22 mouse cellular contexts compared by ENCODE assay signal in the genomic region with DNA sequence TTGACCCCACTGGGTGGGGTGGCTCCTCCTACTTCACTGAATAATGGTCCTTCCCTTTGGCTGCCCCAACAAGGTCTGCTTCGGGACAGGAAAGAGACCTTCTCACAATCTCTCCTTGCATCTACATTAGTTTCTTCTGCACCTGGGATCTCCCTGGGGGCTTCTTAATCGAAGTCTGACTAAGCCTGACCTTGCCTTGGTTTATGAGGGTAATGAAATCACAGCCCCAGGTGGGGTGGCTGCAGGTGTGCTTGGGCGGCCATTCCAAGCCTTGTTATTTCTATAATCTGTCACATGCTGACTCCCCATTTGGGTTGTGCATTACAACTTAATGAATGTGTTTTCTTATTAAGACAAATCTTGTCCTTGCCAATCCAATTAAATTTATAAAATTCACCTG.
DNase-seq lines count a peak whose midpoint lies in the region; ATAC-seq lines count a peak whose summit lies in the region.
"Had no signal": no experiment of that assay in that cellular context is flagged by ENCODE, and none has a peak within 500 bp of the region (broad histone marks: within the 10 kb centered on the region; RNA-seq: fewer than 3 reads in every experiment).

No protein-coding gene starts in this region.

- H3K36me3 ChIP-seq in kidney, embryonic 15.5 days, result no peaks in the 10 kb centered on the region
- H3K36me3 ChIP-seq in limb, embryonic 13.5 days, result no peaks in the 10 kb centered on the region
- H3K36me3 ChIP-seq: embryonic facial prominence, embryonic 13.5 days; forebrain, embryonic 10.5 days; heart, embryonic 10.5 days; hindbrain, embryonic 12.5 days; hindbrain, embryonic 15.5 days had no signal

- peak; percentile 2 for DNase-seq in kidney, adult 11 months
- peak; percentile 52 for DNase-seq in forelimb bud, embryonic 11.5 days (ENCODE audit: low read depth, low spot score)
- DNase-seq: adrenal gland, postnatal 10 days; adrenal gland, postnatal 36 days; cerebellum, adult 18-20 months; cerebellum, adult 9-10 months; cerebellum, postnatal 14 days; gastrocnemius, adult 2 months; gastrocnemius, postnatal 14 days; heart, adult 2 months had no signal

- WGBS in kidney, embryonic 15.5 days, result 71% methylated on average over 3 of the region's 3 CpGs
- 21% methylated on average over 3 of the region's 3 CpGs for WGBS in limb, embryonic 13.5 days

- no peak overlapping the region for H3K4me2 ChIP-seq in kidney, embryonic 15.5 days
- no peak overlapping the region for H3K4me2 ChIP-seq in limb, embryonic 13.5 days (replicated peaks)
- H3K4me2 ChIP-seq: embryonic facial prominence, embryonic 13.5 days; forebrain, embryonic 13.5 days; hindbrain, embryonic 12.5 days; hindbrain, embryonic 15.5 days had no signal

- no peak overlapping the region for H3K27ac ChIP-seq in kidney, embryonic 15.5 days
- no peak overlapping the region for H3K27ac ChIP-seq in limb, embryonic 13.5 days
- H3K27ac ChIP-seq: embryonic facial prominence, embryonic 13.5 days; forebrain, embryonic 10.5 days; forebrain, embryonic 13.5 days; gastrocnemius, adult 2 months; heart, adult 2 months; heart, embryonic 10.5 days; hindbrain, embryonic 12.5 days; hindbrain, embryonic 15.5 days had no signal

- no peaks in the 10 kb centered on the region for H3K4me1 ChIP-seq in kidney, embryonic 15.5 days
- peaks cover 5% of the 10 kb centered on the region for H3K4me1 ChIP-seq in limb, embryonic 13.5 days
- H3K4me1 ChIP-seq: embryonic facial prominence, embryonic 13.5 days; forebrain, embryonic 10.5 days; forebrain, embryonic 13.5 days; heart, embryonic 10.5 days; hindbrain, embryonic 12.5 days; hindbrain, embryonic 15.5 days had no signal

- H3K4me3 ChIP-seq in kidney, embryonic 15.5 days (replicated peaks), result no peak overlapping the region
- H3K4me3 ChIP-seq in limb, embryonic 13.5 days, result no peak overlapping the region
- H3K4me3 ChIP-seq: embryonic facial prominence, embryonic 13.5 days; forebrain, embryonic 10.5 days; forebrain, embryonic 13.5 days; gastrocnemius, adult 2 months; heart, adult 2 months; heart, embryonic 10.5 days; hindbrain, embryonic 12.5 days; hindbrain, embryonic 15.5 days had no signal

- no peaks in the 10 kb centered on the region for H3K27me3 ChIP-seq in kidney, embryonic 15.5 days
- no peaks in the 10 kb centered on the region for H3K27me3 ChIP-seq in limb, embryonic 13.5 days
- H3K27me3 ChIP-seq: forebrain, embryonic 13.5 days; hindbrain, embryonic 12.5 days; hindbrain, embryonic 15.5 days had no signal

- no peak for ATAC-seq in kidney, embryonic 15.5 days (replicated peaks; ENCODE audit: low FRiP score)
- peak; percentile 77 for ATAC-seq in limb, embryonic 13.5 days (ENCODE audit: low FRiP score, low read depth)
- no peak for ATAC-seq in granulocyte monocyte progenitor cell, adult 5-6 weeks (replicated peaks; ENCODE audit: poor library complexity, severe bottlenecking)
- no peak for ATAC-seq in activated CD4-positive, CD25-positive, alpha-beta regulatory T cell, adult 4 months
- ATAC-seq: CD4-positive, CD25-positive, alpha-beta regulatory T cell, adult 4 months; forebrain, embryonic 13.5 days; forebrain, embryonic 16.5 days had no signal

- H3K9me3 ChIP-seq in kidney, embryonic 15.5 days (replicated peaks), result peaks cover 8% of the 10 kb centered on the region; the same call in 1 of the 2 replicates
- peaks cover 10% of the 10 kb centered on the region; the same call in 1 of the 2 replicates for H3K9me3 ChIP-seq in limb, embryonic 13.5 days
- H3K9me3 ChIP-seq: heart, embryonic 10.5 days had no signal

- H3K9ac ChIP-seq in kidney, embryonic 15.5 days, result no peak overlapping the region
- no peak overlapping the region for H3K9ac ChIP-seq in limb, embryonic 13.5 days
- H3K9ac ChIP-seq: embryonic facial prominence, embryonic 13.5 days; forebrain, embryonic 13.5 days; hindbrain, embryonic 12.5 days; hindbrain, embryonic 15.5 days had no signal
